Mouse (Mus musculus): ENCODE data around the gene Evi5.

GRCm38 (mm10) chr5:107866127-107867126, 8.5 kb downstream of the Evi5 start:
- TF ChIP-seq POLR2A (IDR thresholded peaks at IDR 0.05; ENCODE audit: insufficient read length, low read depth) (no peak), MYOD1 (IDR thresholded peaks at IDR 0.05; ENCODE audit: control insufficient read depth in 1 of 3, insufficient read length in 2 of 3, low read depth in 2 of 3) (no peak), USF1 (IDR thresholded peaks at IDR 0.05; ENCODE audit: low read depth) (no peak), TCF3 (IDR thresholded peaks at IDR 0.05; ENCODE audit: insufficient read length, low read depth) (no peak), MAX (IDR thresholded peaks at IDR 0.05; ENCODE audit: low read depth) (no peak), MYOG (IDR thresholded peaks at IDR 0.05; ENCODE audit: control insufficient read depth in 1 of 3, insufficient read depth in 1 of 3, insufficient read length in 2 of 3, low read depth in 2 of 3) (no peak), E2F4 (IDR thresholded peaks at IDR 0.05; ENCODE audit: insufficient read depth) (no peak), SRF (IDR thresholded peaks at IDR 0.05; ENCODE audit: control insufficient read depth, insufficient read length, low read depth) (no peak), POLR2AphosphoS2 (IDR thresholded peaks at IDR 0.05; ENCODE audit: insufficient read length, low read depth) (no peak), TCF12 (IDR thresholded peaks at IDR 0.05; ENCODE audit: insufficient read depth, poor library complexity, severe bottlenecking) (no peak)

All from myocyte (in vitro differentiated cells).